In the genomic region with DNA sequence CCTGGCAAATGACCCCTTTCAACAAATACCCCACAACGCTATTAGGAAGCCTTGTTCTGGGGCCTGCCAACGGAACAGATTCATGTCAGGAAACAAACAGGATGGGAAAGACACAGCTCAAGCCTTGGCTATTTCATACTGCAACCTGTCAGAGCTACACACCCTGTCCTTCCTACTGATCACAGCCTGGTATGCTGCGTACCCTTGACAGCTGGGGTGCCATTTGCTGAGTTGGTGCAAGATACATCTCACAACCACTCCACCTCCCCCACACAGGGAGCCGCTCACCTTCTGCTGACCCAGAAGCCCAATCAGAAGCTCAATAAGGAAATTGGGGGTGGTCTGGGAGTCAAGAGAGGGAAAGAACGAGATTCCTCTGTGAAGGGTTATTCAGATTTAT, we compare ENCODE assay signal across 25 mouse cellular contexts.
"Had no signal": no experiment of that assay in that cellular context is flagged by ENCODE, and none has a peak within 500 bp of the region (broad histone marks: within the 10 kb centered on the region; RNA-seq: fewer than 3 reads in every experiment).

No protein-coding gene starts in this region.

- ATAC-seq: hindbrain, postnatal 0 days; intestine, embryonic 16.5 days; liver, embryonic 12.5 days had no signal

- DNase-seq: gastrocnemius, postnatal 14 days; gastrocnemius, postnatal 36 days; heart, adult 11 months; heart, adult 2 months; heart, postnatal 14 days; heart, postnatal 36 days; kidney, adult 11 months; kidney, adult 2 months; kidney, adult 9 months; kidney, postnatal 14 days; kidney, postnatal 36 days; left cerebral cortex, postnatal 4 days had no signal

- H3K27me3 ChIP-seq: heart, embryonic 13.5 days; heart, embryonic 15.5 days; hindbrain, embryonic 13.5 days; hindbrain, embryonic 15.5 days; kidney, embryonic 15.5 days; limb, embryonic 13.5 days; limb, embryonic 15.5 days; liver, embryonic 12.5 days had no signal

- H3K4me2 ChIP-seq: heart, embryonic 11.5 days; heart, embryonic 13.5 days; heart, embryonic 15.5 days; hindbrain, embryonic 13.5 days; hindbrain, embryonic 15.5 days; kidney, embryonic 15.5 days; limb, embryonic 13.5 days; limb, embryonic 15.5 days; liver, embryonic 12.5 days had no signal

- H3K27ac ChIP-seq: heart, adult 2 months; heart, embryonic 13.5 days; heart, embryonic 15.5 days; hindbrain, embryonic 13.5 days; hindbrain, embryonic 15.5 days; hindbrain, postnatal 0 days; kidney, embryonic 15.5 days; kidney, postnatal 0 days; limb, embryonic 13.5 days; limb, embryonic 15.5 days; liver, embryonic 12.5 days; liver, embryonic 14.5 days had no signal

- H3K9me3 ChIP-seq: heart, embryonic 15.5 days; kidney, embryonic 15.5 days; limb, embryonic 15.5 days; liver, embryonic 12.5 days had no signal

- H3K4me3 ChIP-seq: heart, adult 2 months; heart, embryonic 13.5 days; heart, embryonic 15.5 days; hindbrain, embryonic 13.5 days; hindbrain, embryonic 15.5 days; kidney, embryonic 15.5 days; limb, embryonic 13.5 days; limb, embryonic 15.5 days; liver, embryonic 12.5 days had no signal

- H3K4me1 ChIP-seq: heart, embryonic 13.5 days; hindbrain, embryonic 13.5 days; liver, embryonic 12.5 days had no signal

- H3K9ac ChIP-seq: heart, embryonic 13.5 days; heart, embryonic 15.5 days; hindbrain, embryonic 13.5 days; hindbrain, embryonic 15.5 days; kidney, embryonic 15.5 days; limb, embryonic 13.5 days; limb, embryonic 15.5 days; liver, embryonic 12.5 days; liver, embryonic 14.5 days had no signal

- H3K36me3 ChIP-seq: heart, embryonic 13.5 days; heart, embryonic 15.5 days; hindbrain, embryonic 13.5 days; hindbrain, embryonic 15.5 days; kidney, embryonic 15.5 days; limb, embryonic 13.5 days; limb, embryonic 15.5 days; liver, embryonic 12.5 days had no signal
